Mouse (Mus musculus): Measurements from ENCODE around the gene Slc25a26. TPM values are rescaled to one million over a fixed set of nuclear protein-coding genes. Genes with fewer than 3 reads are reported as not detected.
A peak's percentile ranks its signal among the peaks of the same experiment; 100 is the strongest.

Gene Slc25a26
- polyA plus RNA-seq, 1 experiment from 2014 or later: 8.6 TPM

DNA sequence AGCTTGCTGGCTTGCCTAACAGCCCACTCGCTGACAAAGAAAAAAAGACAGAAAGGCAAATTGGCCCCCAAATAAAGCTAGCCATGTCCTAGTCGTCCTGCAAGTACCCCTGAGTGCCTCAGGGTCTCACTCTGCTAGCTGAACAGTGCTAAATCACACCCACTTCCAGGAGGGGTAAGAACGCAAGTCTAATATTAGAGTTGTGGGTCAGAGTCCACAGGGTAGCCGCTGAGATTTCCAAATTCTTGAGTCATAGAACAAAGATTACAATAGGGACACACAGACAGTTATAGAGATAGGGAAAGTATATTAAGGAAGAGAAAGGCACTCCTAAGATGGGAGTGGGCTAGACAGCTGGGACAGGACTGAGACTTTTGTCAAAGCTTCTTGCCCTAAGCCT, 148.4 kb downstream of the Slc25a26 start:
- no peaks in the 10 kb centered on the region for H3K9me3 ChIP-seq

DNA sequence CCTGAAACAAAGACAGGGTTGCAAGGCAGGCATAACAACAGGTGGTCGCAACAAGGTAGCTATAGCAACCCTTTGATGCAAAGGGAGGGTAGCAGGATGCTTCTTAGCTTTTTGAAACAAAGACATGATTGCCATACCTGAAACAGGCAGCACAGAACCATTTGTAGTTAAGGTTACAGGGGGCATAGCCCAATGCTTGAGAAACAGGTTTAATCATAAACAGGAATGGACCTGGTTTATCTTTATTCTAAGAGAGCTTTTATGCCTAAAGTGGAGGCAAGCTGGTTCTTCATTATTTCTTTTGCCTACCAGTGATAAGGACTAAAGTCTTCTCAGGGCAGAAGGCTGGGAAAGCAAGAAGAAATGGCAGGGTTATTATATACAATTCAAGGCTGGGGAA, 149.5 kb downstream of the Slc25a26 start:
- Histone ChIP-seq H3K9me3 (no peaks in the 10 kb centered on the region), H3K27ac (replicated peaks) (0 out of 2 replicates have a peak overlapping the region, but pooled peaks have one; percentile 35), H3K4me3 (no peak overlapping the region), H3K4me1 (peaks cover 87% of the 10 kb centered on the region), H3K27me3 (replicated peaks; ENCODE audit: low read depth, poor library complexity, severe bottlenecking) (0 out of 2 replicates have a peak, but pooled peaks cover 14% of the 10 kb centered on the region), H3K36me3 (replicated peaks) (peaks cover 20% of the 10 kb centered on the region)
- whole genome bisulfite sequencing: 79% methylated on average over 1 of the region's 1 CpGs
- DNase-seq (ENCODE audit: low spot score): no peak

More for the DNA sequence above, 148.4 kb downstream of the Slc25a26 start:
- DNase-seq (ENCODE audit: low spot score): no peak
- peak overlapping the region; percentile 79 for H3K27ac ChIP-seq (replicated peaks)
- peaks cover 12% of the 10 kb centered on the region; the same call in 1 of the 2 replicates for H3K36me3 ChIP-seq (replicated peaks)
- peaks cover 93% of the 10 kb centered on the region for H3K4me1 ChIP-seq
- H3K4me3 ChIP-seq: peak overlapping the region; percentile 34
- H3K27me3 ChIP-seq (replicated peaks; ENCODE audit: low read depth, poor library complexity, severe bottlenecking): 0 out of 2 replicates have a peak, but pooled peaks cover 14% of the 10 kb centered on the region
- 37% methylated on average over 4 of the region's 4 CpGs for WGBS

DNA sequence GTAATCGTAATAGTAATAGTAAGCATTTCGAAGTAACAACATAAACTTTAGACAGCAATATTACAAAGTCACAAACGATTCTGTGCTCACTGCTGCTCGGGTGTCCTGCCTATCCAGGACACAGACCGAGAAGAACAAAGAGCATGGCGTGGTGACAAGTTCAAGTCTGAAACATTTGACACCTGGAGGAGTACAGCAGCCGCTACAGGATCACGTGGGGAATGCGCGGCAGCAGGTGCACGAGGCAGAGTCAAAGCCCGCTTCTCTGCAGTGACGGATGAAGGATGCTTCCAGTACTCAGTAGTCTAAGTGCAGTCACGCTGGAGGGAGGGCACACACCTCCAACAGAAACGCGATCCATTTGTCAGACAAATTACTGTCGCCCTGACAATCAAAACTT, 151.4 kb downstream of the Slc25a26 start:
- Histone ChIP-seq H3K27ac (replicated peaks) (no peak overlapping the region), H3K27me3 (replicated peaks; ENCODE audit: low read depth, poor library complexity, severe bottlenecking) (0 out of 2 replicates have a peak, but pooled peaks cover 14% of the 10 kb centered on the region), H3K4me3 (no peak overlapping the region), H3K9me3 (no peaks in the 10 kb centered on the region), H3K36me3 (replicated peaks) (peaks cover 29% of the 10 kb centered on the region), H3K4me1 (peaks cover 82% of the 10 kb centered on the region)
- DNase-seq (ENCODE audit: low spot score): no peak
- whole genome bisulfite sequencing: 84% methylated on average over 17 of the region's 17 CpGs

DNA sequence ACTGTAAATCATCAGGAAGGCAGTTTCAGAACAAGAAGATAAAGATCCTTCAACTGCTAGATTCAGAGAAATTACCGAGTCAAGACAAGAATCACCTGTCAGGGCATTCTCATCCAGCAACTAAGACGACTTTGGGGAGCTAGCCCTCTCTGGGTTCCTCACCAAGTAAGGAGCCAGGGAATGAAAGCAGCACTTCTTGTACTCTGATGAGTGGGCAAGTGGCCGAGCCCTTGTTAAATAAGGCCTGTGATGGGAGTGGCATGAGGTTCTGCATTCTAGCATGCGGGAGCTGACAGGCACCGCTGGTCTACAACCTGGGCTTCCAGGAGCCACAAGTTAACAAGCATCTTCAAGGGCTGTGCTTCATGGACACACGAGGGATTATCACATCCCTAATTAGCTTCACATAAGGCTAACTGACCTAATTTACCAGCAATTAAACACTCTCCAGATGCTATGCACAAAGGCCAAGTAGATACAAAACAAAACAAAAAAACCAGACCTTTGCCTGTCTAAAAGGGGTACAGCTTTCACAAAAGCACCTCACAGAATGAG, 152.6 kb downstream of the Slc25a26 start:
- Histone ChIP-seq H3K4me1 (peaks cover 81% of the 10 kb centered on the region), H3K4me3 (no peak overlapping the region), H3K36me3 (replicated peaks) (peaks cover 29% of the 10 kb centered on the region), H3K27me3 (replicated peaks; ENCODE audit: low read depth, poor library complexity, severe bottlenecking) (0 out of 2 replicates have a peak, but pooled peaks cover 14% of the 10 kb centered on the region), H3K9me3 (no peaks in the 10 kb centered on the region), H3K27ac (replicated peaks) (no peak overlapping the region)
- 75% methylated on average over 6 of the region's 6 CpGs for WGBS
- DNase-seq (ENCODE audit: low spot score): no peak

DNA sequence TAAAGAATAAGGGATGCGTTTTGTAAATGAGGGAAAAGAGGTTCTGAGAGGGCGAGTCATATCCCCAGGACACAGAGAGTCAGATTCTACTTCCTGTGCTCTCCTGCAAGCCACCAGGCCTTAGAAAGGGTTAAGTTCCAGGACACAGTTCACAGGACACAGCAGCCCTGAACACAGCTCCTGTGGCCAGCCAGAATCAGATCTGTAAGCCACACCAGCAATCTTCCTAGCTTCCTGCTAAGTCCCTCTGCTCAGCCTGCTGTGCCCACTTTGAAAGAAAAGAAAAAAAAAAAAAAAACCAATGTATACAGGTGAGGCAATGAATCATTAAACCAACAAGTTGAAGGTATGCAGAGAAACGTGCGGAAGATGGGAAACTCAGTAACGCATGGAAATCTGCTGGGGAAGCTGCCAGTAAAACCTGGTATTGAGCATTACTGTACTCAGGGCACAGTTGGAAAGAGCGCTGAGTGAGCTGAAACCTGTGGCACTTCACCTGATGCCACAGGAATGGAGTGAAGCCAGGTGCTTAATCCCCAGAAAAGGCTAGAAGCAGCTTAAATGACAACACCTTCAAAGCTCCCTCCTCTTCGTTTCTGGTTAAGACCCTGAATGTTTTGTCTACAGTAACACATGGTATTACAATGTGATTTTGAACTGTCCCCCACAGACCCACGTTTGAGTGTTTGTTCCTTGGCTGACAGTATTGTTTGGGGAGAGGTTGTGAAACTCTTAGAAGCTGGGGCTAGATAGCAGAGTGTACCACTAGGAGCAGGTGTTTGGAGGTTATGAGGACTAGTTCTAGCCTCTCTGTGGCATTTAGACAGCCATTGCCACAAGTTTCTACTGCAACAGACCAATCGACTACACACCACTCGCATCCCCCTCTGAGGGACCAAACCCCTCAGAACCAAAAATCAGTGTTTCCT, 153.5 kb downstream of the Slc25a26 start:
- no peak overlapping the region for H3K4me3 ChIP-seq
- H3K36me3 ChIP-seq (replicated peaks): peaks cover 29% of the 10 kb centered on the region
- H3K4me1 ChIP-seq: peaks cover 81% of the 10 kb centered on the region
- H3K27ac ChIP-seq (replicated peaks): no peak overlapping the region
- H3K9me3 ChIP-seq: no peaks in the 10 kb centered on the region
- H3K27me3 ChIP-seq (replicated peaks; ENCODE audit: low read depth, poor library complexity, severe bottlenecking): 0 out of 2 replicates have a peak, but pooled peaks cover 14% of the 10 kb centered on the region
- no peak for DNase-seq (ENCODE audit: low spot score)
- 74% methylated on average over 10 of the region's 10 CpGs for WGBS

Small RNAs within 50 kb of the gene (microRNA-seq; reads per million reads assigned to microRNA genes)
- not detected for gene Mir7041

Other genes starting within 250 kb of the Slc25a26 start
- gene Magi1, start 216.4 kb upstream of the Slc25a26 start, polyA plus RNA-seq (2016; fragmentation: Nextera tagmentation; extraction: Ambion mirVana): 16.1 and 16.2 TPM in 2 replicates
- 11.7 and 11.8 TPM in 2 replicates for gene Lrig1, start 199.8 kb downstream of the Slc25a26 start, polyA plus RNA-seq (2016; fragmentation: Nextera tagmentation; extraction: Ambion mirVana)

All from embryonic facial prominence, embryonic 10.5 days (tissue).